Mouse (Mus musculus) 3T3-L1 (cell line): Measurements from ENCODE around the gene Sbno1.
"Not testable (repeated sequence)": the region's sequence is repeated elsewhere in the genome, so short reads cannot be mapped to it uniquely, and the experiment has no call there.

Source experiments
- DNase-seq: peaks from one replicate; pipeline ENCODE4 v3.0.0-alpha.2; 2015; ENCODE audit warnings: low read depth, low spot score

Gene Sbno1

GRCm38 (mm10) chr5:124425412-124426259 is at the start of gene Sbno1:
TSS of gene Sbno1 (minus strand) at chr5:124426001.
- peak; percentile 95 for DNase-seq

- DNase-seq, result no peak
Observed at GRCm38 (mm10) chr5:124470591-124471171, 44.9 kb upstream of the Sbno1 start.

GRCm38 (mm10) chr5:124469486-124469885 is 43.7 kb upstream of the Sbno1 start:
- DNase-seq, result no peak

GRCm38 (mm10) chr5:124468365-124468764 is 42.6 kb upstream of the Sbno1 start:
- no peak for DNase-seq

GRCm38 (mm10) chr5:124467766-124468165 is 42.0 kb upstream of the Sbno1 start:
- DNase-seq, result no peak

- no peak for DNase-seq
Observed at GRCm38 (mm10) chr5:124464905-124465304, 39.1 kb upstream of the Sbno1 start.

- no peak for DNase-seq
Observed at GRCm38 (mm10) chr5:124463462-124463861, 37.7 kb upstream of the Sbno1 start.

GRCm38 (mm10) chr5:124462297-124463025 is 36.7 kb upstream of the Sbno1 start:
- no peak for DNase-seq

GRCm38 (mm10) chr5:124460922-124461321 is 35.1 kb upstream of the Sbno1 start:
- DNase-seq, result not testable (repeated sequence)

GRCm38 (mm10) chr5:124456762-124457161 is 31.0 kb upstream of the Sbno1 start:
- no peak for DNase-seq

- no peak for DNase-seq
Observed at GRCm38 (mm10) chr5:124454082-124454419, 28.2 kb upstream of the Sbno1 start.

- no peak for DNase-seq
Observed at GRCm38 (mm10) chr5:124453339-124454081, 27.7 kb upstream of the Sbno1 start.

- DNase-seq, result no peak
Observed at GRCm38 (mm10) chr5:124452494-124453228, 26.9 kb upstream of the Sbno1 start.

- no peak for DNase-seq
Observed at GRCm38 (mm10) chr5:124450641-124451340, 25.0 kb upstream of the Sbno1 start.

- DNase-seq, result no peak
Observed at GRCm38 (mm10) chr5:124450051-124450450, 24.2 kb upstream of the Sbno1 start.

GRCm38 (mm10) chr5:124449494-124449893 is 23.7 kb upstream of the Sbno1 start:
- DNase-seq, result no peak

- DNase-seq, result peak; percentile 92
Observed at GRCm38 (mm10) chr5:124446301-124446881, 20.6 kb upstream of the Sbno1 start.

- DNase-seq, result no peak
Observed at GRCm38 (mm10) chr5:124445621-124446293, 20.0 kb upstream of the Sbno1 start.
